Mouse (Mus musculus): ENCODE data around the gene Nr4a3.

- no peak for TF ChIP-seq HCFC1 (IDR thresholded peaks at IDR 0.05; ENCODE audit: borderline replicate concordance, insufficient read depth, low read length)
- TF ChIP-seq ZC3H11A (IDR thresholded peaks at IDR 0.05; ENCODE audit: borderline replicate concordance, low read depth, low read length), result no peak
- no peak for TF ChIP-seq CHD2 (IDR thresholded peaks at IDR 0.05; ENCODE audit: low read depth, low read length)
These were observed 42.5 kb downstream of the Nr4a3 start for GRCm38 (mm10) chr4:48087497-48087896.

All from ES-E14 (cell line).